Mouse (Mus musculus) left cerebral cortex, postnatal 10 days (tissue): ENCODE results near the gene Hes1. TPM values are rescaled to one million over a fixed set of nuclear protein-coding genes. Genes with fewer than 3 reads are reported as not detected.

Experiments used
- DNase-seq, 2 experiments: peaks; one replicate each; pipeline ENCODE4 v3.0.0; 2021 to 2022; ENCODE audit warnings: low spot score in 2 of 2, mixed read lengths in 1 of 2; ENCODE audit errors: extremely low spot score in 1 of 2
- intact Hi-C: fragments of 180-260 bp; cut with DNase I; formaldehyde crosslinking; loops from one replicate; pipeline ENCODE4 v1.15.1; 2025
- total RNA-seq, 2 experiments: library from RNA; stranded (reverse); gene quantifications; 2 replicates each; pipeline ENCODE4 v1.2.3; 2021

Gene Hes1
- total RNA-seq, 2 experiments from 2014 or later: 16.5 to 18.3 TPM

DNA sequence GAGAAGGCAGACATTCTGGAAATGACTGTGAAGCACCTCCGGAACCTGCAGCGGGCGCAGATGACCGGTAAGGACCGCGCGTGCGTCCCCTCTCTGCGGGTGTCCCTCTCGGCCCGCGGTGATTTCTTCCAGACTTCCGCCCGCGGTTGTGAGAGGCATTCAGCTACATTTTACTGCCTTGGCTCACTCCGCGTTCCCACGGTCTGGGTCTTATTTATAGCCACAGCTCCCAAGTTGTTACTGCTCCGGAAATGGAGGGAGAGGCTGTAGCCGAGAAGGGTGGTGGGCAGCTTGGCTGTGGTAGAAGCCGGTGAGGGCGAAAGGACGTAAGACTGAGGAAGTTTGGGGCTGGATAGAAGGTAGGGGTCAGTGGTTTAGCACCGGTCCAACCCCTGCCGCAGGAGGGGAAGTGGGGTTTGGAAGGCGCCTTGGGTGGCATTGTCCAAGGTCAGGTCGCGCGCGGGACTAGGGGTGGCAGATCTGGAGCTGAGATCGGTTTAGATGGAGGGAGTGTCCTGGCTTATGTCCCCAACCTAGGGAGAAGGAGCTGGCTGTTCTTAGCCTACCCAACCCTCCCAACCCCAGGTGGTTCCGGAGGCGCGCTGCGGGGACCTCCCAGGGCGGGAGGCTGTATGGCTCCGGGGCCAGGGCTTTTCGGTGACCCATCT, 2.1 kb downstream of the Hes1 start:
- intact Hi-C loops: loop anchor here (2.0 to 10.0 kb wide), 4 partner anchors 171 to 434 kb away; no protein-coding TSS in a partner anchor
- peak in 1 of 2 experiments; percentile 84 for DNase-seq

DNA sequence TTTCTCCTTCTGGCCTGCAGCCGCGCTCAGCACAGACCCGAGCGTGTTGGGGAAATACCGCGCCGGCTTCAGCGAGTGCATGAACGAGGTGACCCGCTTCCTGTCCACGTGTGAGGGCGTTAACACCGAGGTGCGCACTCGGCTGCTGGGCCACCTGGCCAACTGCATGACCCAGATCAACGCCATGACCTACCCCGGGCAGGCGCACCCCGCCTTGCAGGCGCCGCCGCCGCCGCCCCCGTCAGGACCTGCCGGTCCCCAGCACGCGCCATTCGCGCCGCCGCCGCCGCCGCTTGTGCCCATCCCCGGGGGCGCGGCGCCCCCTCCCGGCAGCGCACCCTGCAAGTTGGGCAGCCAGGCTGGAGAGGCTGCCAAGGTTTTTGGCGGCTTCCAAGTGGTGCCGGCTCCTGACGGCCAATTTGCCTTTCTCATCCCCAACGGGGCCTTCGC, 2.7 kb downstream of the Hes1 start:
- DNase-seq: peak; percentile 75 to 92
- intact Hi-C loops: loop anchor here (2.0 to 10.0 kb wide), 4 partner anchors 170 to 435 kb away; no protein-coding TSS in a partner anchor

DNA sequence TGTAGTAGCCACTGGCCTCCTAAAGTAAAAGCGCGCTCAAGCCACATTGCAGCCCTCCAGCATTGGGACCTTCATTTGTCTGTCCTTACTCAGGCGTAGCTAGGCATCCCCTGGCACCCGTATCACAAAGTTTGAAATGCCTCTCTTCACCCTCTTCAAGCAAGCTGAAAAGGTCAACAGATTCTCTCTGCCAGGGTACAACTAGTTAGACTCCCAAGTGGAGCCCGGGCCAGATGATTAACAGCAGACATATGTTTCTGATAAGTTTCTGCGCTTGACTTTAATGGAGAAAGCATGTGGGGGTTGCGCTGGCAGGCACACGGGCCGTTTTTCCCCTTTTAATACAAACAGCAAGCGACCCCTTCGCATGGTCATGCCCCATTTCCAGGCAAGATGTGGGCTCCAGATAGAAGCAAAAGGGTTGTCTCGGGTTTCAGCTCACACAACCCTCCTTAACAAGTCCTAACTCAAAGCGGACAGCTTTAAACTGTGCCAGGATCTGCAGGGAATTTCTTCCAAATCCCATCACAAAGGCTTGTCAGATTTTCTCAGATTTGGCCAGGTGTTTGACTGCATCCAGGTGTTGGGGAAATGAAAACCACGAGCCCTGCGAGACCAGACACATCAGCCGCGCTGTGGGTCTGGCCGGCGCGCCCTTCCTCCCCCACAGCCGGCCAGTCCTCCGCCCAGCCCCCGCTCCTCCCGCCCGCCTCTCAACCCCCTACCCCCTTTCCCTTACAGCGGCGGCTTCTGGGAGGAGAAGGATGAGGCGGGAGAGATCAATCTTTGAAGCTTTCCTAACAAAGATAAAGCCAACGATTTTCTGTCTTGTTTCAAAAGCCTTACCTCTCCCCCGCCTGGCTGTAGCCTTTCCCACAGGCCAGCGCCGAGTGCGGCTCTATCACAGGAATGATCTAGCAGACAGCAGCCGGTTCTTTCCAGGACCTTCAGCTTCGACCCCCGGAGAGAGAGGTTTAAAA, 4.1 kb downstream of the Hes1 start:
- peak in 1 of 2 experiments; percentile 41 for DNase-seq
- intact Hi-C loops: loop anchor here (5.0 to 10.0 kb wide), 3 partner anchors 169 to 436 kb away; no protein-coding TSS in a partner anchor

DNA sequence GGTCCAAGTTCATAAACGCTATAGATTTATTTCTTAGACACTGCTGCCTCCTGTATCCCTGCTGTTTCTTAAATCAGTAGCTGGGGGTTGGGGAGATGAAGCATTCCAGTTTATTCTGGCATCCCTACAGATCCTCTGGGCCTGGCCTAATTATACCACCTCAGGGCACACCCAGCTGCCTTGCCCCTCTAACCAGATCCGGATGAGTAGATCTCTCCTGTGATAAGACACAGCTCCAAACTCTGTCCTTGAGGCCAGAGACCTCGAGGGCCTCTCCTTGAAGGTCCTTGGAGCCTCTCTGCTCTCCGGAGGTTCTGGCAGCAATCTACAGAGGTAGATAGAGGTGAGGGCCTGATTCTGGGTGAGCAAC, 5.4 kb downstream of the Hes1 start:
- intact Hi-C loops: loop anchor here (5.0 to 10.0 kb wide), 3 partner anchors 168 to 437 kb away; no protein-coding TSS in a partner anchor
- peak in 1 of 2 experiments; percentile 32 for DNase-seq

- intact Hi-C loops: loop anchor here (2.0 to 10.0 kb wide), 4 partner anchors 119 to 438 kb away; no protein-coding TSS in a partner anchor
- peak in 1 of 2 experiments; percentile 95 for DNase-seq
Observed at GRCm38 (mm10) chr16:30069950-30070770, 6.0 kb downstream of the Hes1 start.

- intact Hi-C loops: loop anchor here (2.0 kb wide), 1 partner anchor 118 kb away; no protein-coding TSS in a partner anchor
- peak in 1 of 2 experiments; percentile 54 for DNase-seq
Observed at GRCm38 (mm10) chr16:30070771-30071191, 6.6 kb downstream of the Hes1 start.

GRCm38 (mm10) chr16:30073317-30073716, 9.1 kb downstream of the Hes1 start:
- DNase-seq: no peak
- intact Hi-C loops: no loop called here

- intact Hi-C loops: no loop called here
Observed at GRCm38 (mm10) chr16:30081498-30081897, 17.3 kb downstream of the Hes1 start.

GRCm38 (mm10) chr16:30081980-30082379, 17.8 kb downstream of the Hes1 start:
- intact Hi-C loops: no loop called here
- no peak for DNase-seq

More at GRCm38 (mm10) chr16:30081498-30081897, 17.3 kb downstream of the Hes1 start:
- no peak for DNase-seq

- intact Hi-C loops: no loop called here
Observed at GRCm38 (mm10) chr16:30082965-30083364, 18.8 kb downstream of the Hes1 start.

DNA sequence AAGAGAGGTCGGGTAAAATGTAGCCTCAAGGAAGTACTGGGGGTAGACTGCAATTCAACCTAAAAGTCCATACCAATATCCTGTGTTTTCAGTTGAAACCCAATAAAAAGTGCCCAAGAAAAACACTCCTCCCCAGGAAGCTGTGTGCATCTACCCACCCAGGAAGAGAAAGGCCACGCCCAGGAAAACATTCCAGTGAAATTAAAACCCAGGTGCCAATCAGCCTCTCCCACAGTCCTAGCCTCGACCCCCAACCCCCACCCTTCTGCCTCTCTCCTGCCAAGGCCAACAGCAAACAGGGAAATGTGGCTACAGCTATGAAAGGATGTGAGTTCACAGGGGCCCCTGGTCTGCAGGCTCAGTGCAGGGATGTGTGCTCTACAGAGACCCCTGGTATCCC, 19.4 kb downstream of the Hes1 start:
- intact Hi-C loops: no loop called here
- DNase-seq: no peak

More at GRCm38 (mm10) chr16:30082965-30083364, 18.8 kb downstream of the Hes1 start:
- DNase-seq: no peak

GRCm38 (mm10) chr16:30088646-30089045, 24.5 kb downstream of the Hes1 start:
- intact Hi-C loops: no loop called here
- no peak for DNase-seq

GRCm38 (mm10) chr16:30090200-30090865, 26.1 kb downstream of the Hes1 start:
- intact Hi-C loops: no loop called here

DNA sequence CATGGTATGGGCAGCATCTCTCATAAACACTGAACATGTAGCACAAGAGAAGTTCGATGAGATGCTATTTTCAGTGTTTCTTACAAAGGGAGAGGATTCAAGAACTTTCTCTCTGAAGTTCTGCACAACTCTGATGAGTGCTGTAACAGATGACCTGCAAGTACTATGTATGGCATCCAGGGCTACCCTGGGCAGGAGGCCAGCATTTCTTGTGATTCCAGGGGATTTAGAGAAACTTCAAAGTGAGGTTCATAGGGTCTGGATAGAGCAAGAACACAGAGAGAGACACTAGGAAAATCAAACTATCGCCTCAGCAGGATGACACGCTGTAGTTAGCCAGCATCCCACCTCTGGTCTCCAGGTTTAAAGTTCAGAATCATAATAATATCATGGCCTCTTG, 31.9 kb downstream of the Hes1 start:
- intact Hi-C loops: no loop called here
- DNase-seq: peak in 1 of 2 experiments; percentile 45

More at GRCm38 (mm10) chr16:30090200-30090865, 26.1 kb downstream of the Hes1 start:
- no peak for DNase-seq

DNA sequence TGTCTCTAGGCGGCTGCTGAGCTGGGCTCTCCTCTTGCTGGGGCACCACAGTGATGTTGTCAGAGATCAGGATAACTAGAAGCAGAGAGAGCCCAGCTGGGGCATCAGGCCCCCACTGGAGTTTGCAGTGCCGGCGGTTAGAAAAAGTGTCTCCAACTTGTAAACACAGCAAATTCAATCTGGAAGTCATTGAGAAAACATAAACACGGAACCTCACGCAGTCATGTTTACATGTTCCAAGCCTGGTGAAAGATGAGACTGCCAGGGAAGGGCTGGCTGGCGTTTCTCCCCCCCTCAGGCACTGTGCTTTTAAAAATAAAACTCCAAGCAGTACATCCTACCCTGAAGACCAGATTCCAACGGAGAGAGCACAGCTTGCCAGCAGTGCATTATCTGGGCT, 32.3 kb downstream of the Hes1 start:
- DNase-seq: peak in 1 of 2 experiments; percentile 32
- intact Hi-C loops: no loop called here

DNA sequence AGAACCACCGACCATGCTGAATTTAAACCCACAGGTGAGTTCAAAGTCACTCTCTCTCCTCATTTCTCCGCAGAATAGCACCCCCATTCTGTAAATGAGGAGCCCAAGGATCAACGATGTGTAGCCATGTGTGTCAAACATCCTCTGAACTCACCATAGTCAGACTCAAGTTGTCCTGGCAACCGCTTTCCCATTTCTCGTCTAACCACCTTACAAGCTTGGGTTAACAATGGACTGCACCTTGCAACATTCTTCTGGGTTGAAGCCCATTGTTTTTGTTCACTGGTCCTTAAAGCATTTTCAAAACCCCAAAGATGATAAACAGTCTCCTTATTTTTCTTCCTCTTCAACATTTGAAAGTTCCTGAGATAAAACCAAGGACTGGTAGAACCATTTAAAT, 34.9 kb downstream of the Hes1 start:
- intact Hi-C loops: no loop called here
- no peak for DNase-seq

- intact Hi-C loops: no loop called here
- no peak for DNase-seq
Observed at GRCm38 (mm10) chr16:30102149-30102915, 38.1 kb downstream of the Hes1 start.
